Mouse (Mus musculus) heart, postnatal 0 days (tissue): ENCODE results near the gene Prickle1. TPM values are rescaled to one million over a fixed set of nuclear protein-coding genes. Genes with fewer than 3 reads are reported as not detected.

Source experiments
- ATAC-seq: fragments of 200-750 bp; cut with Nextera tagmentation; 2 replicates; pipeline ENCODE4 v1.8.0; 2017; ENCODE audit warnings: low read depth, moderate number of reproducible peaks, moderate library complexity; ENCODE audit not compliant: insufficient read depth
- DNase-seq: peaks from one replicate; pipeline ENCODE4 v3.0.0-alpha.2; 2016; ENCODE audit warnings: low spot score
- H3K27ac ChIP-seq: fragments of 300-500 bp; sonication (generic); 2 replicates; pipeline ENCODE4 v1.5.1; 2014; ENCODE audit warnings: low read depth, mild to moderate bottlenecking
- H3K27me3 ChIP-seq: fragments of 300-500 bp; sonication (generic); 2 replicates; pipeline ENCODE4 v1.6.1; 2014; ENCODE audit warnings: low read length, mixed read lengths; ENCODE audit not compliant: control insufficient read depth, insufficient read depth
- H3K36me3 ChIP-seq: fragments of 300-500 bp; sonication (generic); replicated peaks from 2 replicates; pipeline ENCODE4 v1.6.1; 2014; ENCODE audit warnings: low read length, mixed read lengths; ENCODE audit not compliant: control insufficient read depth, insufficient read depth
- H3K4me1 ChIP-seq: fragments of 300-500 bp; sonication (generic); 2 replicates; pipeline ENCODE4 v1.6.1; 2014; ENCODE audit warnings: antibody characterized with exemption; ENCODE audit not compliant: control insufficient read depth, insufficient read depth
- H3K4me2 ChIP-seq: fragments of 300-500 bp; sonication (generic); 2 replicates; pipeline ENCODE4 v1.6.1; 2014; ENCODE audit warnings: low read depth, mild to moderate bottlenecking, low read length, moderate library complexity
- H3K4me3 ChIP-seq: fragments of 300-500 bp; sonication (generic); 2 replicates; pipeline ENCODE4 v1.5.1; 2014; ENCODE audit warnings: low read depth, low read length
- H3K9ac ChIP-seq: fragments of 300-500 bp; sonication (generic); replicated peaks from 2 replicates; pipeline ENCODE4 v1.6.1; 2014; ENCODE audit warnings: low read depth, low read length, mixed read lengths
- H3K9me3 ChIP-seq: fragments of 300-500 bp; sonication (generic); replicated peaks from 2 replicates; pipeline ENCODE4 v1.6.1; 2016; ENCODE audit warnings: low read length; ENCODE audit not compliant: control insufficient read depth
- CTCF ChIP-seq: IDR thresholded peaks from 2 replicates; pipeline ENCODE4 v1.5.1; 2016; ENCODE audit warnings: antibody characterized with exemption, control low read depth, low read depth
- EP300 ChIP-seq: IDR thresholded peaks from 2 replicates; pipeline ENCODE4 v1.6.1; 2016; ENCODE audit warnings: antibody characterized with exemption, low read depth
- WGBS: fragments of 180-500 bp; shearing (Covaris S2); extraction: QIAGEN DNeasy Blood & Tissue Kit; methylation state at CpG from one replicate; pipeline ENCODE4 v1.1.7; 2014; 5-methylcytosine and 5-hydroxymethylcytosine counted together
- polyA plus RNA-seq: library from polyadenylated mRNA; unstranded; fragments of >200 nt; fragmentation: Nextera tagmentation; extraction: Ambion mirVana; gene quantifications from 2 replicates; pipeline ENCODE4 v1.2.1, GENCODE M21; 2015
- total RNA-seq: library from RNA; depleted of rRNA; stranded (reverse); fragments of >200 nt; gene quantifications from 2 replicates; pipeline ENCODE4 v1.2.3, GENCODE M21; 2014; ENCODE audit warnings: low replicate concordance

The Prickle1 gene
- total and polyA plus RNA-seq, 2 experiments from 2014 or later = 21.0 to 24.2 TPM

GRCm38 (mm10) chr15:93558421-93558820, 37.3 kb downstream of the Prickle1 start:
- no peak for TF ChIP-seq EP300
- no peak for TF ChIP-seq CTCF
- Histone ChIP-seq H3K27me3 (no peaks in the 10 kb centered on the region), H3K9ac (no peak overlapping the region), H3K27ac (no peak overlapping the region), H3K4me3 (no peak overlapping the region), H3K4me1 (peaks cover 35% of the 10 kb centered on the region), H3K4me2 (no peak overlapping the region), H3K9me3 (no peaks in the 10 kb centered on the region), H3K36me3 (no peaks in the 10 kb centered on the region)
- no peak for ATAC-seq
- DNase-seq = no peak
- WGBS = 76% methylated on average over 12 of the region's 12 CpGs

GRCm38 (mm10) chr15:93555719-93556118, 40.0 kb downstream of the Prickle1 start:
- WGBS = 47% methylated on average over 8 of the region's 8 CpGs
- Histone ChIP-seq H3K4me1 (peaks cover 36% of the 10 kb centered on the region), H3K27ac (no peak overlapping the region), H3K4me2 (no peak overlapping the region), H3K4me3 (no peak overlapping the region), H3K27me3 (no peaks in the 10 kb centered on the region), H3K36me3 (no peaks in the 10 kb centered on the region), H3K9me3 (no peaks in the 10 kb centered on the region), H3K9ac (no peak overlapping the region)
- TF ChIP-seq EP300 (no peak), CTCF (no peak)
- ATAC-seq (no peak), DNase-seq (no peak)

GRCm38 (mm10) chr15:93554203-93554851, 41.4 kb downstream of the Prickle1 start:
- H3K36me3 ChIP-seq = no peaks in the 10 kb centered on the region
- peak overlapping the region; percentile 74 for H3K27ac ChIP-seq
- no peaks in the 10 kb centered on the region for H3K9me3 ChIP-seq
- WGBS = 39% methylated on average over 12 of the region's 12 CpGs
- peak; percentile 70 for ATAC-seq
- no peak overlapping the region for H3K4me3 ChIP-seq
- peaks cover 43% of the 10 kb centered on the region for H3K4me1 ChIP-seq
- H3K4me2 ChIP-seq = peak overlapping the region; percentile 9; the same call in 1 of the 2 replicates
- no peak for DNase-seq
- TF ChIP-seq EP300 = no peak
- TF ChIP-seq CTCF = no peak
- H3K9ac ChIP-seq = no peak overlapping the region
- no peaks in the 10 kb centered on the region for H3K27me3 ChIP-seq

GRCm38 (mm10) chr15:93552169-93552568, 43.5 kb downstream of the Prickle1 start:
- ATAC-seq (peak; percentile 73), DNase-seq (peak; percentile 62)
- peak overlapping the region; percentile 57 for H3K27ac ChIP-seq
- H3K4me3 ChIP-seq = no peak overlapping the region
- H3K9ac ChIP-seq = no peak overlapping the region
- peaks cover 48% of the 10 kb centered on the region for H3K4me1 ChIP-seq
- TF ChIP-seq CTCF = no peak
- TF ChIP-seq EP300 = no peak
- no peaks in the 10 kb centered on the region for H3K36me3 ChIP-seq
- no peaks in the 10 kb centered on the region for H3K27me3 ChIP-seq
- H3K4me2 ChIP-seq = peak overlapping the region; percentile 32
- WGBS = 13% methylated on average over 9 of the region's 9 CpGs
- H3K9me3 ChIP-seq = no peaks in the 10 kb centered on the region

- TF ChIP-seq CTCF (no peak), EP300 (no peak)
- WGBS = 67% methylated on average over 9 of the region's 9 CpGs
- H3K27me3 ChIP-seq = no peaks in the 10 kb centered on the region
These were observed 47.4 kb downstream of the Prickle1 start for GRCm38 (mm10) chr15:93548297-93548696.

GRCm38 (mm10) chr15:93539415-93539814, 56.3 kb downstream of the Prickle1 start:
- Histone ChIP-seq H3K36me3 (no peaks in the 10 kb centered on the region), H3K4me1 (peaks cover 27% of the 10 kb centered on the region), H3K4me2 (peak overlapping the region; percentile 46), H3K9me3 (no peaks in the 10 kb centered on the region), H3K9ac (peak overlapping the region; percentile 23; the same call in 1 of the 2 replicates), H3K27me3 (no peaks in the 10 kb centered on the region), H3K27ac (peak overlapping the region; percentile 82), H3K4me3 (no peak overlapping the region)
- ATAC-seq = peak; percentile 48; the same call in 1 of the 2 replicates
- peak; percentile 41 for DNase-seq
- WGBS = 32% methylated on average over 3 of the region's 3 CpGs
- TF ChIP-seq EP300 = no peak
- TF ChIP-seq CTCF = no peak

More at GRCm38 (mm10) chr15:93548297-93548696, 47.4 kb downstream of the Prickle1 start:
- DNase-seq = no peak
- no peak for ATAC-seq
- Histone ChIP-seq H3K27ac (no peak overlapping the region), H3K4me2 (no peak overlapping the region), H3K4me1 (peaks cover 29% of the 10 kb centered on the region), H3K4me3 (no peak overlapping the region), H3K9me3 (no peaks in the 10 kb centered on the region), H3K9ac (no peak overlapping the region), H3K36me3 (no peaks in the 10 kb centered on the region)
